Comparison of ENCODE assay signal across 9 mouse cellular contexts in the genomic region with DNA sequence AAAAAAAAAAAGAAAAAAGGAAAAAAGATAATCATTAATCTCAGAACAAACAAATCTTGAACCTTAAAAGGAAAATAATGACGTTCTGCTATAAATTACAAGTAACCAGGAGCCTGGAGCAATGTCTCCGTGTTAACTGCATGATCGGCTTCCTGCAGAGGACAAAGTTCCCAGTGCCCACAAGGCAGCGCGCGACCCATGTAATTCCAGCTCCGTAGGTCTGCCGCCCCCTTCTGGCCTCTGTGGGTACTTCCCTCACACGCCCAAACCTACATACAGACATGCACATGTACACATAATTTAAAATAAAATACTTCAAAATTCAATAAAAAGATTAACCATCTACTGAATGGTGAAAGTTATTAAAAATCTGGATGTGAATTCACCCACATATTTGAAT. TPM values are rescaled to one million over a fixed set of nuclear protein-coding genes. Genes with fewer than 3 reads are reported as not detected.
DNase-seq lines count a peak whose midpoint lies in the region; ATAC-seq lines count a peak whose summit lies in the region.
"Had no signal": no experiment of that assay in that cellular context is flagged by ENCODE, and none has a peak within 500 bp of the region (broad histone marks: within the 10 kb centered on the region; RNA-seq: fewer than 3 reads in every experiment).

No protein-coding gene starts in this region.

- H3K4me1 ChIP-seq in midbrain, embryonic 10.5 days: no peaks in the 10 kb centered on the region
- no peaks in the 10 kb centered on the region for H3K4me1 ChIP-seq in midbrain, embryonic 13.5 days (replicated peaks)
- no peaks in the 10 kb centered on the region for H3K4me1 ChIP-seq in heart, embryonic 11.5 days (ENCODE audit: control insufficient read depth, insufficient read depth, low read length)
- H3K4me1 ChIP-seq: embryonic facial prominence, embryonic 13.5 days had no signal

- no peaks in the 10 kb centered on the region for H3K9me3 ChIP-seq in midbrain, embryonic 10.5 days (replicated peaks)
- no peaks in the 10 kb centered on the region for H3K9me3 ChIP-seq in midbrain, embryonic 13.5 days
- H3K9me3 ChIP-seq in heart, embryonic 11.5 days (replicated peaks; ENCODE audit: control insufficient read depth, low read length): no peaks in the 10 kb centered on the region
- H3K9me3 ChIP-seq: embryonic facial prominence, embryonic 13.5 days had no signal

- no peak overlapping the region for H3K4me2 ChIP-seq in midbrain, embryonic 13.5 days (replicated peaks)
- no peak overlapping the region for H3K4me2 ChIP-seq in heart, embryonic 11.5 days
- H3K4me2 ChIP-seq: embryonic facial prominence, embryonic 13.5 days had no signal

- no peak overlapping the region for H3K9ac ChIP-seq in midbrain, embryonic 13.5 days (replicated peaks)
- H3K9ac ChIP-seq in heart, embryonic 11.5 days (ENCODE audit: low read depth, low read length): no peak overlapping the region
- H3K9ac ChIP-seq: embryonic facial prominence, embryonic 13.5 days had no signal

- no peaks in the 10 kb centered on the region for H3K27me3 ChIP-seq in midbrain, embryonic 10.5 days (ENCODE audit: low read depth, poor library complexity, severe bottlenecking)
- no peaks in the 10 kb centered on the region for H3K27me3 ChIP-seq in midbrain, embryonic 13.5 days
- no peaks in the 10 kb centered on the region for H3K27me3 ChIP-seq in heart, embryonic 11.5 days (ENCODE audit: control insufficient read depth, insufficient read depth, low read length)
- H3K27me3 ChIP-seq: embryonic facial prominence, embryonic 13.5 days had no signal

- H3K36me3 ChIP-seq in midbrain, embryonic 10.5 days: no peaks in the 10 kb centered on the region
- no peaks in the 10 kb centered on the region for H3K36me3 ChIP-seq in midbrain, embryonic 13.5 days
- no peaks in the 10 kb centered on the region for H3K36me3 ChIP-seq in heart, embryonic 11.5 days (ENCODE audit: control insufficient read depth, insufficient read depth, low read length)
- H3K36me3 ChIP-seq: embryonic facial prominence, embryonic 13.5 days had no signal

- WGBS in midbrain, embryonic 10.5 days: 54% methylated on average over 9 of the region's 9 CpGs
- 50% methylated on average over 9 of the region's 9 CpGs for WGBS in midbrain, embryonic 13.5 days
- WGBS in heart, embryonic 11.5 days (ENCODE audit: insufficient replicate concordance): 45% methylated on average over 9 of the region's 9 CpGs

- DNase-seq in CD4-positive, CD25-positive, alpha-beta regulatory T cell, adult 2 months (ENCODE audit: low read depth, low spot score): peak; percentile 11
- peak; percentile 25 for DNase-seq in midbrain, embryonic 10.5 days (ENCODE audit: low spot score)
- peak; percentile 26 for DNase-seq in kidney, postnatal 14 days
- DNase-seq in thymus, postnatal 25 days: peak; percentile 6

- no peak overlapping the region for H3K4me3 ChIP-seq in midbrain, embryonic 10.5 days
- no peak overlapping the region for H3K4me3 ChIP-seq in midbrain, embryonic 13.5 days (replicated peaks)
- H3K4me3 ChIP-seq in heart, embryonic 11.5 days (ENCODE audit: low read depth, low read length): no peak overlapping the region
- H3K4me3 ChIP-seq: embryonic facial prominence, embryonic 13.5 days had no signal

- no peak for ATAC-seq in CD4-positive, CD25-positive, alpha-beta regulatory T cell, adult 4 months
- ATAC-seq in midbrain, embryonic 13.5 days: no peak
- no peak for ATAC-seq in inflammation-experienced regulatory T-cells, adult 6 months
- ATAC-seq in heart, embryonic 11.5 days (replicated peaks; ENCODE audit: insufficient number of reproducible peaks, low FRiP score, low TSS enrichment): no peak

- no peak overlapping the region for H3K27ac ChIP-seq in midbrain, embryonic 10.5 days (replicated peaks)
- no peak overlapping the region for H3K27ac ChIP-seq in midbrain, embryonic 13.5 days
- H3K27ac ChIP-seq in heart, embryonic 11.5 days (ENCODE audit: low read depth, low read length): no peak overlapping the region
- H3K27ac ChIP-seq: embryonic facial prominence, embryonic 13.5 days had no signal

RNA-seq across cellular contexts. Expression of a gene that starts 39.6 kb away (rescaled TPM):
- polyA plus RNA-seq in CD4-positive, CD25-positive, alpha-beta regulatory T cell, adult 4 months (2017; shearing (Covaris generic)): 1 to 10 TPM in 1 of 2 experiments, under 1 TPM in 1; 0.38 to 1.3 TPM
- polyA plus RNA-seq in midbrain, embryonic 10.5 days (2016; fragmentation: Nextera tagmentation; extraction: Ambion mirVana): 38.5 and 42.7 TPM in 2 replicates
- polyA plus RNA-seq in midbrain, embryonic 13.5 days (2015; fragmentation: Nextera tagmentation; extraction: Ambion mirVana): 14.0 and 14.8 TPM in 2 replicates
- 1 to 10 TPM in 2 of 3 experiments, under 1 TPM in 1; 0.99 to 8.7 (median 1.3) TPM for polyA plus RNA-seq in inflammation-experienced regulatory T-cells, adult 6 months (2017; shearing (Covaris generic))
- 20.3 and 21.9 TPM in 2 replicates for polyA plus RNA-seq in heart, embryonic 11.5 days (2014; fragmentation: Nextera tagmentation; extraction: Ambion mirVana)
